Mouse (Mus musculus) erythroblast, embryonic 14.5 days (primary cell): Measurements from ENCODE around the gene Nkx2-5.

Experiments
- GATA1 ChIP-seq: IDR thresholded peaks from 2 replicates; pipeline ENCODE4 v1.6.1; 2012; ENCODE audit warnings: low read length, inconsistent platforms, mixed read lengths
- TAL1 ChIP-seq: IDR thresholded peaks from 3 replicates; pipeline ENCODE4 v1.6.1; 2012; ENCODE audit warnings: low read length, inconsistent platforms, mixed read lengths

DNA sequence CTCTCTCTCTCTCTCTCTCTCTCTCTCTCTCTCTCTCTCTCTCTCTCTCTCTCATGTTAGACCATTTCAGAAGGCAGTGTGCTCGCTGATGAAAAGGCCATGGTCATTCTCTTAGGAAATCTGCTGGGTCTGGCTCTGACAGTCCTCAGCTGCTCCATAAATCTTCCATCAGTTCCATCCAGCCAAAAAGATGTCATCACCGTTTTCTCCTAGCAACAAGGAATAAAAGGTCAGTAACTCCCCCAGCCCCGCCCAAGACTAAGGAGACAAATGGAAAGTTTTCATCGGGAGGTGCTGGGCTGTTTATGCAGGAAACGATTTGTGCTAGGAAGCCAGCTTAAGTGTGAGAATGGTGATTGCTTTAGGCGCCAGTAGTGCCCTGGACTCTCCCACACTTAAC lies 16.6 kb upstream of the Nkx2-5 start:
- TF ChIP-seq GATA1 (no peak), TAL1 (no peak)
